Mouse (Mus musculus): ENCODE measurements around the gene Ap1g2. TPM values are rescaled to one million over a fixed set of nuclear protein-coding genes. Genes with fewer than 3 reads are reported as not detected.

Gene Ap1g2
- polyA plus RNA-seq, 1 experiment from 2014 or later, result 23.3 TPM

GRCm38 (mm10) chr14:55114759-55115701, 8.6 kb upstream of the Ap1g2 start:
- peaks cover 45% of the 10 kb centered on the region for H3K27me3 ChIP-seq (ENCODE audit: insufficient read depth, low read length)
- peak overlapping the region; percentile 100 for H3K4me2 ChIP-seq (replicated peaks; ENCODE audit: low read depth, low read length)
- H3K9me3 ChIP-seq (ENCODE audit: low read length), result no peaks in the 10 kb centered on the region
- peak; percentile 75 for ATAC-seq (ENCODE audit: low FRiP score, low TSS enrichment)
- H3K4me1 ChIP-seq (ENCODE audit: insufficient read depth, low read length), result peaks cover 20% of the 10 kb centered on the region
- H3K36me3 ChIP-seq (ENCODE audit: insufficient read depth, low read length), result no peaks in the 10 kb centered on the region
- H3K9ac ChIP-seq (replicated peaks; ENCODE audit: low read length), result peak overlapping the region; percentile 67
- peak overlapping the region; percentile 62 for H3K4me3 ChIP-seq (ENCODE audit: low read length)
- under 1% methylated on average over 65 of the region's 78 CpGs for WGBS
- no peak overlapping the region for H3K27ac ChIP-seq (ENCODE audit: low read length)

GRCm38 (mm10) chr14:55113975-55114645, 7.7 kb upstream of the Ap1g2 start:
- Histone ChIP-seq H3K27me3 (ENCODE audit: insufficient read depth, low read length) (peaks cover 53% of the 10 kb centered on the region), H3K4me2 (replicated peaks; ENCODE audit: low read depth, low read length) (peak overlapping the region; percentile 100), H3K4me1 (ENCODE audit: insufficient read depth, low read length) (peaks cover 25% of the 10 kb centered on the region), H3K4me3 (ENCODE audit: low read length) (peak overlapping the region; percentile 62), H3K36me3 (ENCODE audit: insufficient read depth, low read length) (no peaks in the 10 kb centered on the region), H3K9ac (replicated peaks; ENCODE audit: low read length) (peak overlapping the region; percentile 67; the same call in 1 of the 2 replicates), H3K27ac (ENCODE audit: low read length) (no peak overlapping the region), H3K9me3 (ENCODE audit: low read length) (no peaks in the 10 kb centered on the region)
- ATAC-seq (ENCODE audit: low FRiP score, low TSS enrichment), result no peak
- WGBS, result 12% methylated on average over 26 of the region's 26 CpGs

GRCm38 (mm10) chr14:55113351-55113974, 7.1 kb upstream of the Ap1g2 start:
- H3K27ac ChIP-seq (ENCODE audit: low read length), result no peak overlapping the region
- no peak overlapping the region; the same call in 1 of the 2 replicates for H3K4me2 ChIP-seq (replicated peaks; ENCODE audit: low read depth, low read length)
- 74% methylated on average over 49 of the region's 51 CpGs for WGBS
- peaks cover 28% of the 10 kb centered on the region for H3K4me1 ChIP-seq (ENCODE audit: insufficient read depth, low read length)
- H3K9ac ChIP-seq (replicated peaks; ENCODE audit: low read length), result no peak overlapping the region
- ATAC-seq (ENCODE audit: low FRiP score, low TSS enrichment), result no peak
- H3K4me3 ChIP-seq (ENCODE audit: low read length), result no peak overlapping the region
- H3K9me3 ChIP-seq (ENCODE audit: low read length), result no peaks in the 10 kb centered on the region
- peaks cover 53% of the 10 kb centered on the region for H3K27me3 ChIP-seq (ENCODE audit: insufficient read depth, low read length)
- no peaks in the 10 kb centered on the region for H3K36me3 ChIP-seq (ENCODE audit: insufficient read depth, low read length)

DNA sequence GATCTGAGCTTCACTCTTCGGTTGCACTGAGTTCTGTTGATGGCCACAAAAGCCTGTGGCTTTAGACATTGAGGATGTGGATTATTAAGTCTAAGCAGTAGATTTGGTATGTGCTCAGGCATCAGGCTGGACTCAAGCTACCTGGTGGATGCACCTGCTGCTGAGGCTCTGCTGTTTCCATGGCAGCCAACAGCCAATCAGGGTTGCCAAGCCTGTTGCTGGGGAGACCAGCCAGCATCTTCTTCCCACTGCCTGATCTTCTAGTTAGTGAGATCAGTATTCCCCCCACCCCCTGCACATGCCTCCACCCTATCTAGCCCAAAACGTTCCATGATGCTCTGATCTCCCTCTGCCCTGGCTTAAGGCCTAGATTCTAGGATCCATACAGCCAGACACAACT, 5.3 kb upstream of the Ap1g2 start:
- Histone ChIP-seq H3K9ac (replicated peaks; ENCODE audit: low read length) (no peak overlapping the region), H3K27me3 (ENCODE audit: insufficient read depth, low read length) (peaks cover 58% of the 10 kb centered on the region), H3K9me3 (ENCODE audit: low read length) (no peaks in the 10 kb centered on the region), H3K4me2 (replicated peaks; ENCODE audit: low read depth, low read length) (no peak overlapping the region), H3K36me3 (ENCODE audit: insufficient read depth, low read length) (no peaks in the 10 kb centered on the region), H3K4me3 (ENCODE audit: low read length) (no peak overlapping the region), H3K27ac (ENCODE audit: low read length) (no peak overlapping the region), H3K4me1 (ENCODE audit: insufficient read depth, low read length) (peaks cover 28% of the 10 kb centered on the region)
- ATAC-seq (ENCODE audit: low FRiP score, low TSS enrichment), result no peak
- 75% methylated on average over 2 of the region's 2 CpGs for WGBS

DNA sequence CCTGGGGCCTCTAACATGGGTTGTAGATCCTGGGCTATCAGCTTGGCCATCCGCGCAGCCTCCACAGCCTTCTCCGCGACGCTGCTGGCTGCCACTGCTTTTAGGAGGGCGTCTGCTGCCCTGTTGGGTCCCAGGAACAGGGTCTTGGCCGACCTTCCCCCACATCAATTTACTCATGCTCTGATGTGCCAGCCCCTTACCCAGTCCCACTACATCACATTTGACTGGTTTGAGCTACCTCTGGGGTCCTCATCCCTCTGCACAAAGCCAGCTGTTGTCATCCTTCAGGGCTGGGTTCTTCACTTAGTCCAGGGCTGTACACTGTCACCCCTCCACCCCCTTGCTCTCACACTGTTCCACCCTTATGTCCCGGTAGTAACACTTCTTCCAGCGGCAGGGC, 3.7 kb upstream of the Ap1g2 start:
- H3K27me3 ChIP-seq (ENCODE audit: insufficient read depth, low read length), result peaks cover 48% of the 10 kb centered on the region
- no peak overlapping the region for H3K4me2 ChIP-seq (replicated peaks; ENCODE audit: low read depth, low read length)
- ATAC-seq (ENCODE audit: low FRiP score, low TSS enrichment), result no peak
- H3K4me3 ChIP-seq (ENCODE audit: low read length), result no peak overlapping the region
- H3K9me3 ChIP-seq (ENCODE audit: low read length), result no peaks in the 10 kb centered on the region
- 20% methylated on average over 9 of the region's 9 CpGs for WGBS
- peaks cover 25% of the 10 kb centered on the region for H3K4me1 ChIP-seq (ENCODE audit: insufficient read depth, low read length)
- H3K9ac ChIP-seq (replicated peaks; ENCODE audit: low read length), result no peak overlapping the region
- H3K36me3 ChIP-seq (ENCODE audit: insufficient read depth, low read length), result no peaks in the 10 kb centered on the region
- H3K27ac ChIP-seq (ENCODE audit: low read length), result no peak overlapping the region

DNA sequence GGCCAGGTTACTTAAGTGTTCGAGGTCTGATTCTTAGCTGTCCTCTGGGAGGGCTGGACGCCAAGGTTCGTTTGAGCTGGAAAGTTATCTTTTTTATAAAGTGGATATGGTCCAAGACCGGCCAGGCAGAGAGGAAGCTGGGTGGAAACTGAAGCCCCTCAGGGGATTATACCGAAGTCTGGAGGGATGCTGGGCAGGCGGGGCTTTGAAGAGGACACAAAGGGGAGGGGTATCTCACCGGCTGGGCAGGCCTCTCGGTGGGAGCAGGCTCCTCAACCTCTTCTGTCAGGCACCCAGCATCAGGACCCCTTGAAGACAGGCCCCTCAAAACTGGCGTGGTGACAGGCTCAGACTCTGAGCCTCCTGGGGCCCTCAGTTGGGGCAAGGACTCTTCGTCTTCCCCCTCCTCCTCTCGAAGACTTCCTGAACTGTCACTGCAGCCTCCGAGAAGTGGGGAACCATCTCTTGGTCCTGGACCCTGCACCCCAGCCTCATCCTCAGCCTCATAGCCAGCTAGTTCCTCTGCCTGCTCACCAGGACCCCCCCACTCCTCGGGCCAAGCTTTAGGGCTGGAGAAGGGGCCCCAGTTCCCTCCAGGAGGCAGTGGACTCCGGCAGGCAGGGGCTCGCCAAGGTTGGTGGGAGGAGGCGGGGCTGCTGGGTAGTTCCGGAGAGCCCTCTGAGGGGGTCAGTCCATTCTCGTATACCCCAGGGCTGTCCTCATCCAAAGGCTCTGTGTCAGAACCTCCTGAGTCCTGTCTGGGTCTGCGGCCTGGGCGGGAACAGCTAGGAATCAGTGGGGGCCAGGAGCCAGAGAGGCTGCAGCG, 2.9 kb upstream of the Ap1g2 start:
- no peaks in the 10 kb centered on the region for H3K9me3 ChIP-seq (ENCODE audit: low read length)
- peak overlapping the region; percentile 28 for H3K4me2 ChIP-seq (replicated peaks; ENCODE audit: low read depth, low read length)
- 7% methylated on average over 21 of the region's 21 CpGs for WGBS
- peaks cover 41% of the 10 kb centered on the region for H3K27me3 ChIP-seq (ENCODE audit: insufficient read depth, low read length)
- H3K27ac ChIP-seq (ENCODE audit: low read length), result no peak overlapping the region
- peaks cover 22% of the 10 kb centered on the region for H3K4me1 ChIP-seq (ENCODE audit: insufficient read depth, low read length)
- H3K9ac ChIP-seq (replicated peaks; ENCODE audit: low read length), result no peak overlapping the region
- H3K36me3 ChIP-seq (ENCODE audit: insufficient read depth, low read length), result no peaks in the 10 kb centered on the region
- H3K4me3 ChIP-seq (ENCODE audit: low read length), result no peak overlapping the region
- no peak for ATAC-seq (ENCODE audit: low FRiP score, low TSS enrichment)

GRCm38 (mm10) chr14:55108202-55108870, 1.9 kb upstream of the Ap1g2 start:
- Histone ChIP-seq H3K27me3 (ENCODE audit: insufficient read depth, low read length) (peaks cover 31% of the 10 kb centered on the region), H3K4me2 (replicated peaks; ENCODE audit: low read depth, low read length) (no peak overlapping the region), H3K4me3 (ENCODE audit: low read length) (no peak overlapping the region), H3K4me1 (ENCODE audit: insufficient read depth, low read length) (peaks cover 19% of the 10 kb centered on the region), H3K9me3 (ENCODE audit: low read length) (no peaks in the 10 kb centered on the region), H3K36me3 (ENCODE audit: insufficient read depth, low read length) (0 out of 2 replicates have a peak, but pooled peaks cover 2% of the 10 kb centered on the region), H3K9ac (replicated peaks; ENCODE audit: low read length) (no peak overlapping the region), H3K27ac (ENCODE audit: low read length) (no peak overlapping the region)
- 44% methylated on average over 9 of the region's 9 CpGs for WGBS
- ATAC-seq (ENCODE audit: low FRiP score, low TSS enrichment), result no peak

GRCm38 (mm10) chr14:55106990-55107389, 597 bp upstream of the Ap1g2 start:
- Histone ChIP-seq H3K4me2 (replicated peaks; ENCODE audit: low read depth, low read length) (no peak overlapping the region), H3K36me3 (ENCODE audit: insufficient read depth, low read length) (0 out of 2 replicates have a peak, but pooled peaks cover 2% of the 10 kb centered on the region)
- 75% methylated on average over 8 of the region's 8 CpGs for WGBS

DNA sequence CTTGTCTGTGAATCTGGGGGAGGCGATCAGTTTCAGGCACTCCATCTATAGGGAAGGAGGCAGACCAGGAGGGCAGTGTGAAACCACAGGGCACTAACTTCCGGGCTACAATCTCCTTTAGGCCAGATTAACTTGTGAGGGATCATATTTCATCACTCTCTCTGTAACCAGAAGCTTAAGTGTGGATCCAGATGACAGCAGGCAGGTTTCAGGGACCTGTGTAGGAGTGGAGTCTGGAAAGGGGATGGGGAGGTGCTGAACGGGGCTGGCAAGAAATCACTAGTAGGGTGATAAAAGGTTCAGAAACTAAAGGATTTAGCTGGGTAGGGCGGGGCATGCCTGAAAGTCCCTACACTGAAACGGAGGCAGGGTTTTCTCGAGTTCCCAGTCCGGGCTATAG, 1.0 kb downstream of the Ap1g2 start:
- peak overlapping the region; percentile 18 for H3K9ac ChIP-seq (replicated peaks; ENCODE audit: low read length)
- peak overlapping the region; percentile 94 for H3K4me2 ChIP-seq (replicated peaks; ENCODE audit: low read depth, low read length)
- 5% methylated on average over 7 of the region's 7 CpGs for WGBS
- ATAC-seq (ENCODE audit: low FRiP score, low TSS enrichment), result peak; percentile 29
- no peaks in the 10 kb centered on the region for H3K9me3 ChIP-seq (ENCODE audit: low read length)
- peak overlapping the region; percentile 71 for H3K27ac ChIP-seq (ENCODE audit: low read length)
- H3K4me3 ChIP-seq (ENCODE audit: low read length), result peak overlapping the region; percentile 56
- H3K27me3 ChIP-seq (ENCODE audit: insufficient read depth, low read length), result peaks cover 16% of the 10 kb centered on the region
- peaks cover 19% of the 10 kb centered on the region for H3K4me1 ChIP-seq (ENCODE audit: insufficient read depth, low read length)
- peaks cover 6% of the 10 kb centered on the region; the same call in 1 of the 2 replicates for H3K36me3 ChIP-seq (ENCODE audit: insufficient read depth, low read length)

More at GRCm38 (mm10) chr14:55106990-55107389, 597 bp upstream of the Ap1g2 start:
- Histone ChIP-seq H3K9me3 (ENCODE audit: low read length) (no peaks in the 10 kb centered on the region), H3K27me3 (ENCODE audit: insufficient read depth, low read length) (peaks cover 23% of the 10 kb centered on the region), H3K27ac (ENCODE audit: low read length) (no peak overlapping the region), H3K4me3 (ENCODE audit: low read length) (no peak overlapping the region), H3K4me1 (ENCODE audit: insufficient read depth, low read length) (peaks cover 19% of the 10 kb centered on the region), H3K9ac (replicated peaks; ENCODE audit: low read length) (no peak overlapping the region)
- ATAC-seq (ENCODE audit: low FRiP score, low TSS enrichment), result no peak

Measured in kidney, embryonic 16.5 days (tissue).